In the genomic region with DNA sequence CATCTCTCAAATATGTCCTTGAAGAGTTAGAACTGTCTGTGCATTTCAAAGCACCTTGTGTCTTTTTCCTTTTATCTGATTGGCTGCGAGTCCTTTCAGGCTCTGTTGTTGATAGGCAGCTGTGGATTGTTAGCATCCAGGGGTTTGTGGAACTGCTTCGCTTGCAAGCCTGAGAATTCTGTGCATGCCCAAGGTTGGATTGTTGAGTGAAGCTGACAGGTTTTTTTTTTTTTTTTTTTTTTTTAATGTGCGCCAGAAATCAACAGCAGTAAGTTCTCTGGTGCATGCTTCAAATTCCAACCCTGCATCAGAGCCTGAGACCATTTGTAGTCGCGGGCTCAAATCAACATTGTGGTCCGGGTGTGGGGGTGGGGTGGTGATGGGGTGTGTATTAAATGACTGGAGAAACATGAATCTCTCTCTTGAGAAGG, we compare ENCODE assay signal across 7 mouse cellular contexts.
DNase-seq lines count a peak whose midpoint lies in the region; ATAC-seq and TF ChIP-seq lines count a peak whose summit lies in the region.

No protein-coding gene starts in this region.

- DNase-seq in embryo, embryonic 9.5 days (ENCODE audit: extremely low spot score): peak; percentile 12
- DNase-seq in kidney, postnatal 25 days: peak; percentile 33 to 47
- peak; percentile 23 for DNase-seq in midbrain, postnatal 0 days (ENCODE audit: low spot score)
- DNase-seq in layer of hippocampus, adult 9-10 months (ENCODE audit: low spot score): no peak
- no peak for DNase-seq in ovary, postnatal 36 days (ENCODE audit: low spot score)

- peaks cover 28% of the 10 kb centered on the region for H3K4me1 ChIP-seq in heart, embryonic 13.5 days
- no peaks in the 10 kb centered on the region for H3K4me1 ChIP-seq in midbrain, postnatal 0 days (ENCODE audit: insufficient read depth, low read length)

- H3K4me3 ChIP-seq in heart, embryonic 13.5 days: peak overlapping the region; percentile 51
- peak overlapping the region; percentile 41; the same call in 1 of the 2 replicates for H3K4me3 ChIP-seq in midbrain, postnatal 0 days (ENCODE audit: low read depth, low read length)

- H3K36me3 ChIP-seq in heart, embryonic 13.5 days: no peaks in the 10 kb centered on the region
- H3K36me3 ChIP-seq in midbrain, postnatal 0 days (ENCODE audit: insufficient read depth, low read length): no peaks in the 10 kb centered on the region

- WGBS in heart, embryonic 13.5 days: 11% methylated on average over 6 of the region's 6 CpGs
- WGBS in midbrain, postnatal 0 days: 34% methylated on average over 6 of the region's 6 CpGs

- TF ChIP-seq CTCF in midbrain, postnatal 0 days (IDR thresholded peaks at IDR 0.05): no peak

- H3K27ac ChIP-seq in heart, embryonic 13.5 days (replicated peaks): peak overlapping the region; percentile 88
- H3K27ac ChIP-seq in midbrain, postnatal 0 days (ENCODE audit: low read depth, low read length): no peak overlapping the region

- peak overlapping the region; percentile 74 for H3K4me2 ChIP-seq in heart, embryonic 13.5 days
- H3K4me2 ChIP-seq in midbrain, postnatal 0 days (ENCODE audit: low read depth, low read length, poor library complexity, severe bottlenecking): peak overlapping the region; percentile 76

- ATAC-seq in heart, embryonic 13.5 days (ENCODE audit: extremely low read depth, insufficient number of reproducible peaks, low FRiP score, low TSS enrichment): no peak
- no peak for ATAC-seq in midbrain, postnatal 0 days (ENCODE audit: low FRiP score)
- no peak for ATAC-seq in erythroid progenitor cell, adult 5-6 weeks (replicated peaks; ENCODE audit: low FRiP score, poor library complexity, severe bottlenecking)

- H3K9ac ChIP-seq in heart, embryonic 13.5 days: peak overlapping the region; percentile 79
- no peak overlapping the region for H3K9ac ChIP-seq in midbrain, postnatal 0 days (replicated peaks; ENCODE audit: low read length, poor library complexity, severe bottlenecking)

- no peaks in the 10 kb centered on the region for H3K9me3 ChIP-seq in heart, embryonic 13.5 days
- no peaks in the 10 kb centered on the region for H3K9me3 ChIP-seq in midbrain, postnatal 0 days (ENCODE audit: low read length)

- H3K27me3 ChIP-seq in heart, embryonic 13.5 days (replicated peaks): no peaks in the 10 kb centered on the region
- no peaks in the 10 kb centered on the region for H3K27me3 ChIP-seq in midbrain, postnatal 0 days (ENCODE audit: insufficient read depth, low read length)

Comparison
In these comparisons a context has a peak if more than half of its experiments do, and no peak if none do; other contexts are left out.
1. DNase-seq: peak in embryo, embryonic 9.5 days (single experiment), kidney, postnatal 25 days (2 of 2) and midbrain, postnatal 0 days (single experiment); none in layer of hippocampus, adult 9-10 months (single experiment) and ovary, postnatal 36 days (single experiment).